Mouse (Mus musculus): Measurements from ENCODE around the gene Olfml3.

The Olfml3 gene

GRCm38 (mm10) chr3:103743208-103743607 is 5.4 kb upstream of the Olfml3 start:
- no peak for DNase-seq (ENCODE audit: inconsistent age in 2 of 2, low spot score in 1 of 2)

- DNase-seq (ENCODE audit: inconsistent age in 2 of 2, low spot score in 1 of 2): no peak
Measured at GRCm38 (mm10) chr3:103740342-103740741, 2.5 kb upstream of the Olfml3 start.

GRCm38 (mm10) chr3:103739329-103739728 is 1.5 kb upstream of the Olfml3 start, which contains the start of gene Gm10964:
TSS of gene Gm10964 (plus strand) at chr3:103739366.
- DNase-seq (ENCODE audit: inconsistent age in 2 of 2, low spot score in 1 of 2): no peak

GRCm38 (mm10) chr3:103737061-103737754 is 593 bp downstream of the Olfml3 start:
- DNase-seq (ENCODE audit: inconsistent age in 2 of 2, low spot score in 1 of 2): peak; percentile 44 to 64

GRCm38 (mm10) chr3:103735776-103736600 is 1.8 kb downstream of the Olfml3 start:
- DNase-seq (ENCODE audit: inconsistent age in 2 of 2, low spot score in 1 of 2): no peak

- peak in 1 of 2 experiments; percentile 51 for DNase-seq (ENCODE audit: inconsistent age in 2 of 2, low spot score in 1 of 2)
Measured at GRCm38 (mm10) chr3:103734696-103735519, 2.9 kb downstream of the Olfml3 start.

- DNase-seq (ENCODE audit: inconsistent age in 2 of 2, low spot score in 1 of 2): no peak
Measured at GRCm38 (mm10) chr3:103733799-103734695, 3.8 kb downstream of the Olfml3 start.

GRCm38 (mm10) chr3:103733176-103733575 is 4.6 kb downstream of the Olfml3 start:
- no peak for DNase-seq (ENCODE audit: inconsistent age in 2 of 2, low spot score in 1 of 2)

GRCm38 (mm10) chr3:103732116-103732515 is 5.7 kb downstream of the Olfml3 start:
- no peak for DNase-seq (ENCODE audit: inconsistent age in 2 of 2, low spot score in 1 of 2)

- no peak for DNase-seq (ENCODE audit: inconsistent age in 2 of 2, low spot score in 1 of 2)
Measured at GRCm38 (mm10) chr3:103729850-103730249, 8.0 kb downstream of the Olfml3 start.

GRCm38 (mm10) chr3:103727813-103728326 is 9.9 kb downstream of the Olfml3 start:
- peak in 1 of 2 experiments; percentile 23 for DNase-seq (ENCODE audit: inconsistent age in 2 of 2, low spot score in 1 of 2)

- no peak for DNase-seq (ENCODE audit: inconsistent age in 2 of 2, low spot score in 1 of 2)
Measured at GRCm38 (mm10) chr3:103726642-103727041, 11.2 kb downstream of the Olfml3 start.

GRCm38 (mm10) chr3:103724137-103724536 is 13.7 kb downstream of the Olfml3 start:
- DNase-seq (ENCODE audit: inconsistent age in 2 of 2, low spot score in 1 of 2): peak in 1 of 2 experiments; percentile 35

- DNase-seq (ENCODE audit: inconsistent age in 2 of 2, low spot score in 1 of 2): no peak
Measured at GRCm38 (mm10) chr3:103718728-103719127, 19.1 kb downstream of the Olfml3 start.

- DNase-seq (ENCODE audit: inconsistent age in 2 of 2, low spot score in 1 of 2): no peak
Measured at GRCm38 (mm10) chr3:103716774-103717760, 20.7 kb downstream of the Olfml3 start.

GRCm38 (mm10) chr3:103715762-103716693 is 21.8 kb downstream of the Olfml3 start:
- peak; percentile 65 to 68 for DNase-seq (ENCODE audit: inconsistent age in 2 of 2, low spot score in 1 of 2)

GRCm38 (mm10) chr3:103714942-103715341 is 22.9 kb downstream of the Olfml3 start:
- DNase-seq (ENCODE audit: inconsistent age in 2 of 2, low spot score in 1 of 2): no peak
